In the genomic region with DNA sequence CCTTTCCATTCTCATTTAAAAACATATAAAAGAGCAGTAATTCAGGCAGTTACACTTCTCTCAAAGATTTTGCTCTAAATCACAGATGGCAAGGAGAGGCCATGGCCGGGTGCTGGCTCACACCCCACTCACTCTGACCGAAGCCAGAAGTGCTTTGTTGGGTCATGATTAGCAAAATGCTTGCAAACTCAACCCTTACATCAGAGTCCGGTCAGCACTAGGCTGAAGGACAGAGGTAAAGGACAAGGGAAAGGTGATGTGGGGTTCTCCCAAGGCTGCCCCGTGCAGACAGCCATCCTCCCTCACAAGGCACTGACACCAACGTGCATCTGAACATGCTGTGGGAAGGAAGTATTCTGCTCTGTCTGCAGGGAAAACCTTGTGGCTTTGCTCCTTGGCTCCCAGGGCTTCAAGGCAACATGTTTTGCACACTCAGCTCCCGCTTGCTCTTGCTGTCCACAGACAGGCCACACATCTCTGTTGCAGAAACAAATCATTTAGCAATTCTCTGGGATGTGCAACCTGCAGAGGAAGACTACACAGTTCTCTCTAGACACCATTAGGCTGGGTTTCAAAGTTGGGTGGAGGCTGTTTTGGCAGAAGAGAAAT, we compare ENCODE assay signal across 13 mouse cellular contexts.
A peak's percentile ranks its signal among the peaks of the same experiment; 100 is the strongest.
DNase-seq lines count a peak whose midpoint lies in the region; ATAC-seq and TF ChIP-seq lines count a peak whose summit lies in the region.
"Had no signal": no experiment of that assay in that cellular context is flagged by ENCODE, and none has a peak within 500 bp of the region (broad histone marks: within the 10 kb centered on the region; RNA-seq: fewer than 3 reads in every experiment).

No protein-coding gene starts in this region.

- ATAC-seq in forebrain, embryonic 13.5 days: no peak
- ATAC-seq in forebrain, embryonic 11.5 days (replicated peaks; ENCODE audit: low FRiP score): no peak

- H3K9ac ChIP-seq in forebrain, embryonic 13.5 days: no peak overlapping the region
- no peak overlapping the region for H3K9ac ChIP-seq in forebrain, embryonic 11.5 days (ENCODE audit: low read length)

- no peak for DNase-seq in forebrain, embryonic 11.5 days (ENCODE audit: low spot score)
- DNase-seq in left cerebral cortex, postnatal 4 days: peak; percentile 33
- no peak for DNase-seq in left cerebral cortex, adult 2 months (ENCODE audit: extremely low spot score in 1 of 2, low spot score in 2 of 2)
- DNase-seq in adrenal gland, postnatal 14 days: peak; percentile 70
- DNase-seq in cerebellum, postnatal 25 days: peak; percentile 54 to 59
- no peak for DNase-seq in layer of hippocampus, postnatal 25 days (ENCODE audit: extremely low spot score in 1 of 2, low spot score in 1 of 2)
- DNase-seq: kidney, adult 9 months; spleen, adult 18-20 months; thymus, postnatal 14 days had no signal

- intact Hi-C loops in left cerebral cortex, postnatal 4 days (cut with DNase I): no loop called here
- intact Hi-C loops in left cerebral cortex, adult 2 months (cut with DNase I): loop anchor here (5.0 kb wide), 1 partner anchor 81 kb away; no protein-coding TSS in a partner anchor

- H3K27ac ChIP-seq in forebrain, embryonic 13.5 days: peak overlapping the region; percentile 45
- no peak overlapping the region for H3K27ac ChIP-seq in forebrain, embryonic 11.5 days (ENCODE audit: low read depth, low read length)
- no peak overlapping the region for H3K27ac ChIP-seq in left cerebral cortex, adult 2 months
- H3K27ac ChIP-seq: midbrain, embryonic 10.5 days had no signal

- no peaks in the 10 kb centered on the region for H3K9me3 ChIP-seq in forebrain, embryonic 13.5 days (replicated peaks)
- no peaks in the 10 kb centered on the region for H3K9me3 ChIP-seq in forebrain, embryonic 11.5 days (ENCODE audit: control insufficient read depth, low read length)
- H3K9me3 ChIP-seq: G1E; midbrain, embryonic 10.5 days had no signal

- TF ChIP-seq CTCF in left cerebral cortex, adult 2 months (IDR thresholded peaks at IDR 0.05): no peak

- H3K4me1 ChIP-seq in forebrain, embryonic 13.5 days: peaks cover 30% of the 10 kb centered on the region
- H3K4me1 ChIP-seq in forebrain, embryonic 11.5 days (replicated peaks; ENCODE audit: control insufficient read depth, insufficient read depth, low read length): peaks cover 3% of the 10 kb centered on the region; the same call in 1 of the 2 replicates

- H3K4me3 ChIP-seq in forebrain, embryonic 13.5 days: no peak overlapping the region
- H3K4me3 ChIP-seq in forebrain, embryonic 11.5 days (ENCODE audit: low read depth, low read length): no peak overlapping the region
- no peak overlapping the region for H3K4me3 ChIP-seq in left cerebral cortex, adult 2 months
- H3K4me3 ChIP-seq: midbrain, embryonic 10.5 days; myocyte had no signal

- H3K36me3 ChIP-seq in forebrain, embryonic 13.5 days (ENCODE audit: poor library complexity, severe bottlenecking): no peaks in the 10 kb centered on the region
- no peaks in the 10 kb centered on the region for H3K36me3 ChIP-seq in forebrain, embryonic 11.5 days (ENCODE audit: control insufficient read depth, insufficient read depth, low read length)
- H3K36me3 ChIP-seq: G1E; midbrain, embryonic 10.5 days had no signal

- whole genome bisulfite sequencing in forebrain, embryonic 13.5 days: 72% methylated on average over 6 of the region's 6 CpGs
- 79% methylated on average over 6 of the region's 6 CpGs for WGBS in forebrain, embryonic 11.5 days

- no peaks in the 10 kb centered on the region for H3K27me3 ChIP-seq in forebrain, embryonic 13.5 days
- no peaks in the 10 kb centered on the region for H3K27me3 ChIP-seq in forebrain, embryonic 11.5 days (ENCODE audit: control insufficient read depth, insufficient read depth, low read length)

- H3K4me2 ChIP-seq in forebrain, embryonic 13.5 days: no peak overlapping the region
- no peak overlapping the region for H3K4me2 ChIP-seq in forebrain, embryonic 11.5 days (ENCODE audit: low read depth, low read length, severe bottlenecking)

Comparison
In these comparisons a context has a peak if more than half of its experiments do, and no peak if none do; other contexts are left out.
1. DNase-seq: peak in left cerebral cortex, postnatal 4 days (single experiment), adrenal gland, postnatal 14 days (single experiment) and cerebellum, postnatal 25 days (2 of 2); none in forebrain, embryonic 11.5 days (single experiment), left cerebral cortex, adult 2 months (0 of 2) and layer of hippocampus, postnatal 25 days (0 of 2).